Comparison of ENCODE assay signal across 8 mouse cellular contexts in the genomic region with DNA sequence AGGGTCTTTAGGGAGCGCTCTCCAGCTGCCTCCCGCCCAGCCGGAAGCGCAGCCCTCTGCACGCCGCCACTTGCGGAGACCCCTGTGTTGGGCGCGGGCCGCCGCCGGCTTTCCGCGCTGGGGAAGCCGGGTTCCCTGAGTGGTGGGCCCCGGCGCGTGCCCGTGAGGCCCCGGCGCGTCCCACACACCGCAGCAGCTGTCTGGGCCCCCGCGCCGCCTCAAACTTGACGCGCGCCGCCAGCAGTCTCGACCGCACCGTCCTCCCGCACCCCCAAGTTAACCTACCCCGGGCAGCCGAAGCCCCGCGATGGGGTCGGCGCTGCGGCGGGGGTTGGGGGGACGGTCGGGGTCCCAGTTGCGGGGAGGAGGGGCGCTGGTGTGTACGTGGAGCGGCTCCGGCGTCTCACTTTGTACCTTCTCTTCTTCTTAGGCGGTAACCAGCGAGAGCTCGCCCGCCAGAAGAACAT. TPM values are rescaled to one million over a fixed set of nuclear protein-coding genes. Genes with fewer than 3 reads are reported as not detected.
DNase-seq lines count a peak whose midpoint lies in the region; ATAC-seq and TF ChIP-seq lines count a peak whose summit lies in the region.

No protein-coding gene starts in this region.

- DNase-seq in kidney, postnatal 14 days = no peak
- peak; percentile 36 to 53 for DNase-seq in adrenal gland, postnatal 36 days
- DNase-seq in forebrain, postnatal 0 days = no peak
- DNase-seq in spleen, adult 12 weeks (ENCODE audit: low spot score) = no peak
- DNase-seq in retina, embryonic 14.5 days (ENCODE audit: low spot score) = no peak

- peaks cover 35% of the 10 kb centered on the region for H3K36me3 ChIP-seq in kidney, embryonic 15.5 days
- peaks cover 20% of the 10 kb centered on the region for H3K36me3 ChIP-seq in forebrain, postnatal 0 days (ENCODE audit: insufficient read depth)
- H3K36me3 ChIP-seq in liver, embryonic 12.5 days = peaks cover 32% of the 10 kb centered on the region
- peaks cover 19% of the 10 kb centered on the region for H3K36me3 ChIP-seq in stomach, embryonic 14.5 days (ENCODE audit: control insufficient read depth, insufficient read depth, low read length)

- H3K27ac ChIP-seq in kidney, embryonic 15.5 days = peak overlapping the region; percentile 98
- peak overlapping the region; percentile 97 for H3K27ac ChIP-seq in forebrain, postnatal 0 days (ENCODE audit: low read depth, low read length)
- H3K27ac ChIP-seq in liver, embryonic 12.5 days = peak overlapping the region; percentile 88
- peak overlapping the region; percentile 96 for H3K27ac ChIP-seq in stomach, embryonic 14.5 days (ENCODE audit: low read length)

- H3K9me3 ChIP-seq in kidney, embryonic 15.5 days (replicated peaks) = no peaks in the 10 kb centered on the region
- no peaks in the 10 kb centered on the region for H3K9me3 ChIP-seq in forebrain, postnatal 0 days (ENCODE audit: low read length)
- no peaks in the 10 kb centered on the region for H3K9me3 ChIP-seq in liver, embryonic 12.5 days (replicated peaks)
- no peaks in the 10 kb centered on the region for H3K9me3 ChIP-seq in stomach, embryonic 14.5 days (ENCODE audit: control insufficient read depth, low read depth, low read length)

- peak overlapping the region; percentile 100 for H3K4me3 ChIP-seq in kidney, embryonic 15.5 days (replicated peaks)
- H3K4me3 ChIP-seq in forebrain, postnatal 0 days (ENCODE audit: low read depth, low read length) = peak overlapping the region; percentile 91
- peak overlapping the region; percentile 98 for H3K4me3 ChIP-seq in liver, embryonic 12.5 days
- H3K4me3 ChIP-seq in stomach, embryonic 14.5 days (ENCODE audit: low read depth, low read length) = peak overlapping the region; percentile 92

- H3K4me2 ChIP-seq in kidney, embryonic 15.5 days = peak overlapping the region; percentile 85
- H3K4me2 ChIP-seq in forebrain, postnatal 0 days (ENCODE audit: low read depth) = peak overlapping the region; percentile 81
- peak overlapping the region; percentile 93 for H3K4me2 ChIP-seq in liver, embryonic 12.5 days
- H3K4me2 ChIP-seq in stomach, embryonic 14.5 days (replicated peaks; ENCODE audit: low read depth, low read length) = peak overlapping the region; percentile 91

- TF ChIP-seq CTCF in forebrain, postnatal 0 days (IDR thresholded peaks at IDR 0.05; ENCODE audit: low read depth) = no peak

- no peaks in the 10 kb centered on the region for H3K27me3 ChIP-seq in kidney, embryonic 15.5 days
- H3K27me3 ChIP-seq in forebrain, postnatal 0 days (ENCODE audit: insufficient read depth, low read length) = no peaks in the 10 kb centered on the region
- no peaks in the 10 kb centered on the region for H3K27me3 ChIP-seq in liver, embryonic 12.5 days (replicated peaks)
- no peaks in the 10 kb centered on the region for H3K27me3 ChIP-seq in stomach, embryonic 14.5 days (ENCODE audit: control insufficient read depth, insufficient read depth, low read length)

- WGBS in kidney, embryonic 15.5 days = under 1% methylated on average over 54 of the region's 54 CpGs
- 2% methylated on average over 53 of the region's 54 CpGs for WGBS in forebrain, postnatal 0 days
- under 1% methylated on average over 54 of the region's 54 CpGs for WGBS in liver, embryonic 12.5 days (ENCODE audit: insufficient replicate concordance)
- WGBS in stomach, embryonic 14.5 days = under 1% methylated on average over 54 of the region's 54 CpGs

- peak overlapping the region; percentile 99 for H3K9ac ChIP-seq in kidney, embryonic 15.5 days
- peak overlapping the region; percentile 85 for H3K9ac ChIP-seq in forebrain, postnatal 0 days
- peak overlapping the region; percentile 99 for H3K9ac ChIP-seq in liver, embryonic 12.5 days
- peak overlapping the region; percentile 96 for H3K9ac ChIP-seq in stomach, embryonic 14.5 days (replicated peaks; ENCODE audit: low read depth, low read length)

- peak; percentile 65 for ATAC-seq in kidney, embryonic 15.5 days (replicated peaks; ENCODE audit: low FRiP score)
- peak; percentile 70 for ATAC-seq in forebrain, postnatal 0 days
- peak; percentile 13 for ATAC-seq in liver, embryonic 12.5 days
- peak; percentile 39; the same call in 1 of the 2 replicates for ATAC-seq in stomach, embryonic 14.5 days (ENCODE audit: insufficient number of reproducible peaks, insufficient read depth, low FRiP score, low read depth)

- peaks cover 27% of the 10 kb centered on the region for H3K4me1 ChIP-seq in kidney, embryonic 15.5 days
- H3K4me1 ChIP-seq in forebrain, postnatal 0 days (ENCODE audit: insufficient read depth) = peaks cover 5% of the 10 kb centered on the region; the same call in 1 of the 2 replicates
- peaks cover 41% of the 10 kb centered on the region for H3K4me1 ChIP-seq in liver, embryonic 12.5 days
- H3K4me1 ChIP-seq in stomach, embryonic 14.5 days (ENCODE audit: control insufficient read depth, insufficient read depth, low read length) = peaks cover 17% of the 10 kb centered on the region; the same call in 1 of the 2 replicates

RNA-seq across cellular contexts. Expression of a gene that starts 0.6 kb away (rescaled TPM):
- polyA plus RNA-seq in kidney, embryonic 15.5 days (2015; fragmentation: Nextera tagmentation; extraction: Ambion mirVana) = 482 and 510 TPM in 2 replicates
- total RNA-seq in adrenal gland, postnatal 36 days (2021) = 100 to 1,000 TPM; 333 to 337 TPM
- 323 and 378 TPM in 2 replicates for total RNA-seq in forebrain, postnatal 0 days (2014; rRNA removed)
- 303 and 370 TPM in 2 replicates for polyA plus RNA-seq in forebrain, postnatal 0 days (2015; fragmentation: Nextera tagmentation; extraction: Ambion mirVana)
- 321 and 334 TPM in 2 replicates for polyA plus RNA-seq in liver, embryonic 12.5 days (2016; fragmentation: Nextera tagmentation; extraction: Ambion mirVana)
- polyA plus RNA-seq in stomach, embryonic 14.5 days (2014; fragmentation: Nextera tagmentation; extraction: Ambion mirVana) = 552 and 574 TPM in 2 replicates

RNA-seq across cellular contexts. Expression of a gene that starts 3.5 kb away (rescaled TPM):
- 119 and 120 TPM in 2 replicates for polyA plus RNA-seq in kidney, embryonic 15.5 days (2015; fragmentation: Nextera tagmentation; extraction: Ambion mirVana)
- total RNA-seq in adrenal gland, postnatal 36 days (2021) = 10 to 100 TPM; 33.0 to 34.7 TPM
- 16.8 and 22.0 TPM in 2 replicates for total RNA-seq in forebrain, postnatal 0 days (2014; rRNA removed)
- 114 and 121 TPM in 2 replicates for polyA plus RNA-seq in forebrain, postnatal 0 days (2015; fragmentation: Nextera tagmentation; extraction: Ambion mirVana)
- polyA plus RNA-seq in liver, embryonic 12.5 days (2016; fragmentation: Nextera tagmentation; extraction: Ambion mirVana) = 111 and 127 TPM in 2 replicates
- 89.7 and 90.8 TPM in 2 replicates for polyA plus RNA-seq in stomach, embryonic 14.5 days (2014; fragmentation: Nextera tagmentation; extraction: Ambion mirVana)

RNA-seq across cellular contexts. Expression of a gene that starts 5.5 kb away (rescaled TPM):
- 11.2 and 12.9 TPM in 2 replicates for polyA plus RNA-seq in kidney, embryonic 15.5 days (2015; fragmentation: Nextera tagmentation; extraction: Ambion mirVana)
- under 1 TPM; 0.17 to 0.36 TPM for total RNA-seq in adrenal gland, postnatal 36 days (2021)
- 0.23 TPM in 1 of 2 replicates, not detected in the other for total RNA-seq in forebrain, postnatal 0 days (2014; rRNA removed)
- polyA plus RNA-seq in forebrain, postnatal 0 days (2015; fragmentation: Nextera tagmentation; extraction: Ambion mirVana) = 1.2 and 1.4 TPM in 2 replicates
- 1.4 and 1.6 TPM in 2 replicates for polyA plus RNA-seq in liver, embryonic 12.5 days (2016; fragmentation: Nextera tagmentation; extraction: Ambion mirVana)
- 13.7 and 14.1 TPM in 2 replicates for polyA plus RNA-seq in stomach, embryonic 14.5 days (2014; fragmentation: Nextera tagmentation; extraction: Ambion mirVana)

RNA-seq across cellular contexts. Expression of a gene that starts 7.0 kb away (rescaled TPM):
- 0.06 and 0.10 TPM in 2 replicates for polyA plus RNA-seq in kidney, embryonic 15.5 days (2015; fragmentation: Nextera tagmentation; extraction: Ambion mirVana)
- total RNA-seq in adrenal gland, postnatal 36 days (2021) = under 1 TPM in 1 of 2 experiments, not detected in 1; 0.20 TPM
- total RNA-seq in forebrain, postnatal 0 days (2014; rRNA removed) = 3.1 and 6.2 TPM in 2 replicates
- polyA plus RNA-seq in forebrain, postnatal 0 days (2015; fragmentation: Nextera tagmentation; extraction: Ambion mirVana) = 1.2 and 1.8 TPM in 2 replicates
- 0.13 TPM in 1 of 2 replicates, not detected in the other for polyA plus RNA-seq in liver, embryonic 12.5 days (2016; fragmentation: Nextera tagmentation; extraction: Ambion mirVana)
- polyA plus RNA-seq in stomach, embryonic 14.5 days (2014; fragmentation: Nextera tagmentation; extraction: Ambion mirVana) = 0.21 and 0.69 TPM in 2 replicates

RNA-seq across cellular contexts. Expression of a gene that starts 24.3 kb away (rescaled TPM):
- polyA plus RNA-seq in kidney, embryonic 15.5 days (2015; fragmentation: Nextera tagmentation; extraction: Ambion mirVana) = 53.7 and 54.3 TPM in 2 replicates
- 10 to 100 TPM; 37.8 to 39.9 TPM for total RNA-seq in adrenal gland, postnatal 36 days (2021)
- total RNA-seq in forebrain, postnatal 0 days (2014; rRNA removed) = 34.5 and 36.4 TPM in 2 replicates
- polyA plus RNA-seq in forebrain, postnatal 0 days (2015; fragmentation: Nextera tagmentation; extraction: Ambion mirVana) = 44.6 and 58.4 TPM in 2 replicates
- 32.2 and 34.4 TPM in 2 replicates for polyA plus RNA-seq in liver, embryonic 12.5 days (2016; fragmentation: Nextera tagmentation; extraction: Ambion mirVana)
- polyA plus RNA-seq in stomach, embryonic 14.5 days (2014; fragmentation: Nextera tagmentation; extraction: Ambion mirVana) = 52.8 and 53.8 TPM in 2 replicates

Comparison
In these comparisons a context has a peak if more than half of its experiments do, and no peak if none do; other contexts are left out.
1. ATAC-seq: peak in every context shown above with its lines; median percentile 70 in forebrain, postnatal 0 days; 65 in kidney, embryonic 15.5 days; 39 in stomach, embryonic 14.5 days; 13 in liver, embryonic 12.5 days.
2. DNase-seq: peak in adrenal gland, postnatal 36 days (2 of 2); none in kidney, postnatal 14 days (single experiment), forebrain, postnatal 0 days (single experiment), spleen, adult 12 weeks (single experiment) and retina, embryonic 14.5 days (single experiment).
3. Peak in every context shown above with its lines, with median percentiles within 50 percentile points of each other: H3K27ac ChIP-seq, H3K4me2 ChIP-seq, H3K4me3 ChIP-seq and H3K9ac ChIP-seq.